Mouse (Mus musculus): ENCODE data around the gene Depp1.
A peak's percentile ranks its signal among the peaks of the same experiment; 100 is the strongest.

The Depp1 gene

DNA sequence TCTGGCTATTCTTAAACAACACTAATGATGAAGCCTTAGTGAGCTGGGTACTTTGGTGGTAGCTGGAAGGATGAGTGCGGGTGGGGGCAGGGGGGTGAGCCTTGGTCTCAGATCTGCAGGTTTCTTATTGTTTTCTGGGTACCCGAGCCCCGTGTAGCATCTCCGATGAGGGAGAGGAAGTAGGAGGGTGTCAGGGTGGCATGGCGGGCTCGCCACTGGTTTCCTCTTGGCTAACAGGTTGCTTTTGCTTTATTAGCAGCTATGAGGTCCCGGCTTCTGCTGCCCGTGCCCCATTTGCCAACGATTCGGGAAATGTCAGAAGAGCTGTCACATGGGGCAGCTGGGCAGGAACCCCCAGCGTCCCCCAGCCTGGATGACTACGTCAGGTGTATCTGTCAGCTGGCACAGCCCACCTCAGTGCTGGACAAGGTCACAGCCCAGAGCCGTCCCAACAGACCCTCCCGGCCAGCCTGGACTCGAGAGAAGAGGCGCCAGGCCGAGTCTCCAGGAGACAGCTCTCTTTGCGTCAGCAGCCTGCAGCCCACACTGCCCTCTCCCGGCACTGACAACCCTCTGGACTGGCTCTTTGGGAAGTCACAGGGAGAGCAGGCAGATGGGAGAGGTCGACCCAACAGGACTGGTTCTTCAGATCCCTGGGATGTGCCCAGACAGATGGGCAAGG is 1.2 kb downstream of the Depp1 start:
- DNase-seq: no peak

DNA sequence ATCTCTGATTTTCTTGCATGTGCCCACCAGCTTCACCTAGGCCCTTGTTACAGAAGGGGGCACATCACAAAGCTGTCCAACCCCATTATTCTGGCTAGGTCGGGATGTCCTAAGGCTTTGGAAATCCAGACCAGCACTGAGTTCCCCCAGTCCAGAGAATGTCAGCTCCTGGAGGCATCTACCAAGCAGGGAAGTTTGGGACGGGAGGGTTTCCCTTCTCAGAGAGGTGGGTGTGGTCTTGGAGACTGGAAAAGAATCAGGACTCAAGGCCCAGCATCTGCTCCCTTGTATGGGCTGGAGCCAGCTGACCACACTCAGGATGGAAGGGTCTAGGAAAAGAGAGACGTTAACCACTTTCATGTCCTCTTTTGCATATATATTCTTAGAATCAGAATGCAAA is 2.8 kb downstream of the Depp1 start:
- no peak for DNase-seq

DNA sequence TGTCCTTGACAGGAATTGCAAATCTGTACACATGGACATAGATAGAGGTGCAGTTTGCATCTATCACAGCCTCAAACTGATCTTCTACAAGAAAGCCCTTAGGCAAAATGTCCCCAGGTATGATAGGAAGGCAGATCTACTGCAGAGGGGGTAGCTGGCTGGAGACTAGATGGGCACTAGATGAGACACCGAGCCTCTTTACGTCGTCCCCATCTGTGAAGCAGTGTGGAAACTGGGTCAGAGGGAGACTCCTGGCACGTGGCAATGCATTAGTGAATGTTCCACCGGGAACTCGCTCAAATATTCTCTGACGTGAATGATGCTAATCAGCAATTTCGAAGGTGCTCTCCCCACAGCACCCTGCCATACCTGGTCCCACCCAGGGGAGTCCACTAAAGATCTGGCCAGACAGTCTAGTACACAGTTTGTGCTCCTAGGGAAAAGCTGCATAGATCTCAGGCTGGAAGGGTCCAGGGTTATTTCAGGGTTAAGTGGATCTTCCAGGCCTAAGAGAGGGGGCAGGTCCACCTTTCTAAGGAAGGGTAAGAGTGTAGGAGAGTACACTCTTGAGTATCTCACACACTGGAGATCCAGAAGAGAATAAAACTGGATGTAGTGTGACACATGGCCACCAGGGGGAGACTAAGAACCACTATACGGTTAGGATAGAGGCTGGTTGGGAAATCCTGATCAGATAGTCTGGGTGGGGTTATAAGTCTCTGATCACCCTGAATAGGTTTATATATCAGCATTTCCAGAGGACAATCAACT is 3.5 kb downstream of the Depp1 start:
- DNase-seq: peak; percentile 18

DNA sequence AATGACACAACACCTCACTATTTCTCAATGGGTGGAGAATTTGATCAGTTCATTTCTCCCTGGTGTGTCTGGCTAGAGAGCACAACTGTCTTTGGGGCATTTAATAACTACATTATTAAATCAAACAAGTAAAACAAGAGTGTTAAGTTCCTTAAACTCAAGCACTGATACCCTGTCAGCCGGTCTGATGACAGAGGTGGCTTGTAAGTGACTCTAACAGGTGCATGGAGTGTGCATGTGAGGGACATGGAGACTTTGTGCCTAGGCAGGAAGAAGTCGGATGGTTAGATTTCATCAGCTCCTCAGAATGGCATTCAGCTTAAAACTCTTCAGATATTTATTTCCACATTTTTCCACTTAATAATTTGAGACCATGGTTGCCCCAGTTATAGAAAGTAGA is 13.0 kb downstream of the Depp1 start:
- DNase-seq: no peak

DNA sequence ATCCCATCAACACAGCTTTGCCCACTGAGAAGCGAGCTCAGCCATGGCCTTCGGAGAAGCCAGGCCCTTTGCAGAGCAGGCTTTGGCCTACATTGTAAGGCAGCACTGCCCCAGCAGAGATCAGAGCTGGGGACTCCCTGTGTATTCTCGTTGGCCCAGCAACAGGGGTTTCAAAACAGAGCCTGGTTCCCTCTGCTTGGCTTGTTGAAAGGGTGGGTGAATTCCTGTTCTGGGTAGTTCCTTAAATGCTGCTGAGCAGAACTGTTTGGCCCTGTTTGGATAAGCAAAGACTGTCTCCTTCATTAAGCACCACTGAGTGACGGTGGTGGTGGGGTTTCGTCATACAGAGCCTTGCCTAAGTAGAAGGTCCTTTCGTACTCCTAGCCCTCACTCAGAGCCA is 13.6 kb downstream of the Depp1 start:
- DNase-seq: no peak

DNA sequence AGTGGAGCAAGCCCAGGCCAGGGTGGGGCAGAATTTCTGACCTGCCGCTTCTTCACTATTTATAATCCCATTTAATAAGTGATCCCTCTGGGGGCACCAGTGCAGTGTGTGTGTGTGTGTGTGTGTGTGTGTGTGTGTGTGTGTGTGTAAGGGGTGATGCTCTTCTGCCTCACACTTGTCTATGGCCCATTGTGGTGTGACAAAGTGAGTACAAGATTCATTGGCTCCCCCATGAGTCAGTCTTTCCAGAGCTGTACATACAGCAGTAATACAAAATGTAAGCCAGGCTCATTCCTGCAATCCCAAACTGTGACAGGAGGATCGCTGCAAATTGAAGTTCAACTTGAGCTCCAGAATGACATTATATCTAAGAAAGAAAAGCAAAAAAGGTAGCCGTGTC is 14.4 kb downstream of the Depp1 start:
- DNase-seq: no peak

DNA sequence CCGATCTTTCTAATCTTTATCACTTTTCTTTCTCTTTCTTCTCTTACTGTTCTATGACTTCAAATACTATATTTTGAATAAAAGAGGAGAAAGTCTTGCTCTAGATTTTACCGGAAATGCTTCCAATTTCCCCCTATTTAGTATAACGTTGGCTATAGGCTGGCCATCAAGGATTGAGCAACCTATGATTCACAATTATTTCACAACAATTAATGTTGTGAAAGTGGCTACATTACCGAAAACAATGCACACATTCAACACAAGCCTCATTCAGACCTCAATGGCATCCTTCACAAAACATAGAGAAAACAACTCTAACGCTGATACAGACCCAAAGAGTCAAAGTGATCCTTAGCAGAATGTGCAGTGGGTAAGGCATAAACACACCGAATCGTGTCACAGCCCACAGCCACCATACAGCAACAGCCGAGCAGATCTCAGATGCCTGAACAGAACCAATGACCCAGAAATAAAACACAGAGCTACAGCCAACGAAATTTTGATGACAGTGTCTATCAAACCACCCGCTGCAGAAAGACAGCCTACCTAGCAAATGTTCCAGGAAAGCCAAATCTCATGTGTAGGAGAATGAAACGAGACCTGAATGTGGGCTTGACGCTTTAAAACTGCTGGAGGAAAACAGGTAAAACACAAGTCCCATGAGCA is 15.8 kb downstream of the Depp1 start:
- no peak for DNase-seq

DNA sequence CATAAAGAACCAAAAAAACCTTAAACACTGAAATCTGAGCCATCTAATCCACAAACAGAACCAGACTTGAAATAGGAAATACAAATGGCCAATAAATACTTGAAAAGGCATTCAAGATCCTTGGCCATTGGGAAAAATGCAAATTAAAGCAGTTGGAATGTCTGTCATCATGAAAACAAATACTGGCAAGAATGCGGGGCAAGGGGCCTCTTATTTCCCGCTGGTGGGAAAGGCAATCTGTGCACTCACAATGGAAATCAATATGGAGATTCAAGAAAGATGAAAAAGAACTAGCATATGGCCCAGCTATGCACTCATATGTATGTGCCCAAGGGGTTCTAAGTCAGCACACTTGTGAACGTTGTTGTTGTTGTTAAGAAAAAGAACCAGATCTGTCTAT is 16.5 kb downstream of the Depp1 start:
- no peak for DNase-seq

DNA sequence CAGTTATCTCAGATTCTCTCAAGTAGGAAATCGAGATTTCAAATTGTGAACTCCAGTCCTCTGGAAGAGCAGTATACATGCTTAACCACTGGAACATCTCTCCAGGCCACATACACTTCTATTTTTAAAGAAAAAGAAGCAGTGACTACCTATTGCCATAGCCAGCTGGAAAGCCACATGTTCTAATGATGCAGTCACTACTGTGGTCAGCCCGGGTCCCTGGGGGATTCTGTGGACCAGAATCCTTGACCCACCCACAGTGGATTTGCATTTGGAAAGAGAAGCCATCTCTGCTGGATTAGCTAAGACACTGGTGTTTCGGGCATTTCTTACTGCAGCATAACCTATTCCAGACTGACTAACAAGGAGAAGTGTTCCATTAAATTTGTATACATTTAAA is 17.0 kb downstream of the Depp1 start:
- no peak for DNase-seq

DNA sequence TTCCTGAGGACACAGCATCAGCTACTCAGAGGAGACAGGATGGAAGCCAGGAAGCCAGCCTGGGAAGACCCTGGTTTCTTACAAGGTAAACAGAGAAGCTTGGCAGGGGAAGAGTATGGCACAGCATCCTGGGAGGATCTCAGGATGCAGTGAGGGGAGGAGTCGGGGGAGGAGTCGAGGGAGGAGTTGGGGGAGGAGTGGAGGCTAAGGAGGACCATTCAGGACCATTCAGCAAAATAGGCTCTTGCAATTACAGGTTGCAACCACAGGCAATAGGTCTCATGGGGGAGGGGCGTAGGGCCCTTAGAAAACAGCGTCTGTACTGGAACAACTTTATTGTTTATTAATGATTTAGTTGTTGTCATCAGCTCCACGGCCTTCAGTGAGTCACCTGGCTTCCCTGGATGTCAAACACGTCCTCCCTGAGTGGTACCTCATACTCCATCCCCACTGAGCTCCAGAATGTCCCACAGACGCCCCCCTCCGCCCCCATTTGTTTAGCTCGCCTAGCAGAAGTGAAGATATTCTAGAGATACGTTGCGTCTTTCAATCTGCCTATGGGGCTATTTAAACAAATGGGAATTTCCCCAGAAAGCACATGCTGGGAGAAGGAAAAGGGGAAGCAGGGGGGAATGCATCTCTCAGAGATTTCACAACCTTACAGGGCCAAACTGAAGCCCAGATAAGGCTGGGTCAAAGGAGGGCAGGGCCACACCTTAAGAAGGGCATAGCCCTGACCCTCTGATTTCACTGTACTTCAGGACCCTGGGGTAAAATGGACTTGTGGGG is 18.5 kb downstream of the Depp1 start:
- no peak for DNase-seq

DNA sequence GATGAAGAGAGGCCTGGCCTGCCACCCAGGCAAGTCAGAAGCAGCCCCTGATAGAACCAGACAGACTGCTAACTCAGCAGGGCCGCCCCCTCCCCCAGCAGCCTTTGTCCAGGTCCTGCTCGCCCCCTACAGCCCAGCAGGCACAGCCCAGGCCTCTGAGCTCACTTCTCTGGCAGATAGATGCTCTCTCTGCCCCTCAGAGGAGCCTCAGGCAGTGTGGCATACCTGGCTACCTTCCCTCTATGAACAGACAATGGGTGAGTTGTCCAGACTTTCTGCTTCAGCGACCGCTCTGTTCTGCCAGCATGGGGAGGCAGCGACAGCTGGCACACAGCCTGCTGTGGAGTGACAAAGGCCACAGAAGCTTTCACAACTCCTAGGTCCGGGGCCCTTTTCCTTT is 19.7 kb downstream of the Depp1 start:
- no peak for DNase-seq

DNA sequence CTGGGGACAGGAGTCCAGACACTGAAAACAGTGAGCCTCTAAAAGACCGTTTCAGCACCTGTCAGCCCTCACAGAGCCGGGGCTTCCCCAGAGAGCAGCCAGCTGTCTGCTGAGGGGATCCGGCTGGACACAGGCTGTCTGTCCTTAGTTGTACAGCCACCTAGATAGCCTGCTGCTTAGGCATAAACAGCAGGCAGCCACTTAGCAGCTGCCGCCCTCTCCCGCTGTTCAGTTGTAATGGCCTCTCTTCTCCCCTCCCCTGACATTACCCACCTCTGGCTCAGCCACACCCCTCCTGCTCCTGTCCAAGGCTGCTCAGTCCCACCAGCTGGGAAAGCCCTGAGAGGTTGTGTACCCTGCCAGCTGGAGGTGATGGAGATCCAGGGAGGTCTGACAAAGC is 20.6 kb downstream of the Depp1 start:
- no peak for DNase-seq

DNA sequence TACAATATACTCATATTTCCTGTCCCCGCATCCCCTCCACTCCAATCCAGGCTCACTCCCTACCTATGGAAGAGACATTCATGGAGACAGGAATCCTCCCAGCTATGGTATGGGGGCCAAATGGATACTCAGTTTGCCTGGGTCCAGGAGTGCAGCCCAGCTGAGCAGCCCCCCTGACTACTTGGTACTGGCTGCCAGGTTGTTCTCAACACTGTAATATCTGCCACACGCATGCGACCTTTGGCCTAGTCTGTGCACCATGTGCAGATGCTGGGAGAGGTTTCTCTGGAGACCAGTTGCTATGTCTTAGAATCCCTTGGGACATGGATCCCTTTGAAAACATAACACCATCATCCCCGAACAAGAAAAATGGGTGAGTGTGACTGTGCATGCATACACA is 21.4 kb downstream of the Depp1 start:
- no peak for DNase-seq

DNA sequence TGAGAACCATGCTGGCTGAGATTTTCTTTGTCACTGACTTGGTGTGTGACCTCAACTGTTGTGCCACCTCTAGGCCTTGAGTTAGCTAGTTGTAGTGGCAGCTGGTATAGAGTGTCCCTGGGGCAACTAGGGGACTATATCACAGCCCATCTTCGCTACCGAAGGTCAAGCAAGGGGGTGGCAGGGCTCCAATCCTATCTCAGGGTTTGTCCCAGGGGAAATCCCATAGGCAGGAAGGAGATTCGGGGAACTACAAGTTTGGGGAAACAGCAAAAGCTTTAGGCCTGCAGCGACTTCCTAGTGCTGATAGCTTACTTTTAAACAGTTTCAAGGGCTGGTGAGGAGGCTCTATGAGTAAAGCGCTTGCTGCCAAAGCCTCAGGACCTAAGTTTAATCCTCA is 21.9 kb downstream of the Depp1 start:
- no peak for DNase-seq

DNA sequence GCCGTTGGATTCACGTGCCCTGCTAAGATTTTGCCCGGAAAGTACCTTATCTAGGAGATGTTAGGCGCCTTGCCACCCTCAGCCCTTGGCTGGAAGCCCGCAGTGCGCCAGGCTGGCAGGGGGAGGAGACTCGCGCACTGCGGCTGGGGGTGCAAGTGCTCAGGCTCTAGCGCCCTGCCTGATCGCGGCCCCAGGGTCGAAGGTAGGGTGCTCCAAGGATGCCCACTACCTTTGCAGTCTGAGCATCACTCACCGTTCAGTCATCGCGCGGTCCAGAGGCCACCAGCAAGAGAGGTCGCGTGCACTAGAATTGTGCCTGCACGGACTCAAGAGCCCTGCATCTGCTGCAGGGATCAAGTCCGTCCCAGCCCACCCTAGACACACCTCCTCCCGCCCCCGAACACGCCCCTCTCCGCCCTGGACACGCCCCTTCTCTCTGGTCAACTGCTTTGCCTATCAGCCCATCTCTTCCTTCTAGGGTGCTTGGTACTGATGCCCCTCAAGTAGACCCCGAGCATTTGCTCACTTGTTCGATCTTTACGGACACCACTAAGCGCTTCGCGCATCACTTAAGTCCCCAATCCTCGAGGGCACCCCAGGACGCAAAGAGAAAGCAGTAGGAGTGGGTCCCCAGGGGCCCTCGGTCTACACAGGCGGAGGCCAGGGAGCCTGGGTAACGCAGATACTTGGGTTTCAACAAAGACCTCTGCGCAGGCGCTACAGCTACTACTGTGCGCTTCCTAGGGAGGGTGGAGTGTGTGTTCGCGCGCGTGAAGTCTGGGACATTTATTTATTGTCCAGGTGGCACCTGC is 23.3 kb downstream of the Depp1 start, which contains the start of gene Rassf4:
Rassf4 (minus strand) TSS at position 482 of the 812 bp plus-strand sequence.
- peak; percentile 36 for DNase-seq

DNA sequence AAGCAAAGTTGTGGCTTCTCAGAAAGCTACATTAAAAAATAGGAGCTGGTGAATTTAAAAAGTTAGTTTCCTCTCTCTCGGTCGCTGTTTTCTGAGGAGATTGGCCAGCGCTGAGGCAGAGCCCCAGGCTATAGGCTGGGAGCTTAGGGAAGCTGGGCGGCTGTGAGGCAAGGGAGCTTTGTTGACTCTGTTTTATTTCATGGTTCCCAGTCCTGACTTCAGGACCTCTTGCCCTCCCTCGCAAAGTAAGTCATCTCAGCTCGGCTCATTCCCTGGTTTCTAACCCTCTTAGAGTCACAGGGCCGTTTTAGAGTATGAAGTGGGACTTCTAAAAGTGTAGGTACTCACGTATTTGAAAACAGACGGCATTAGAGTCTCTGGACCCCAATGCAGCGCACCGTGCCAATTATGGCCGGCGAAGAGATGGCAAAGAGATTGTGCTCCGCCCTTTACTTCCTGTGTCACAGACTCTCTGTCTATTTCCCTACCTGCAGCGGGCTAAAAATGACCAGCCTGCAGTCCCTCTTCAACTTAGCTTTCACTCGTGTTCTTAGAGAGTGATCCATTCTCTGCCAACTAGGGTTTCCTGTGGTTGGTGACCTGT is 24.0 kb downstream of the Depp1 start:
- DNase-seq: no peak

DNA sequence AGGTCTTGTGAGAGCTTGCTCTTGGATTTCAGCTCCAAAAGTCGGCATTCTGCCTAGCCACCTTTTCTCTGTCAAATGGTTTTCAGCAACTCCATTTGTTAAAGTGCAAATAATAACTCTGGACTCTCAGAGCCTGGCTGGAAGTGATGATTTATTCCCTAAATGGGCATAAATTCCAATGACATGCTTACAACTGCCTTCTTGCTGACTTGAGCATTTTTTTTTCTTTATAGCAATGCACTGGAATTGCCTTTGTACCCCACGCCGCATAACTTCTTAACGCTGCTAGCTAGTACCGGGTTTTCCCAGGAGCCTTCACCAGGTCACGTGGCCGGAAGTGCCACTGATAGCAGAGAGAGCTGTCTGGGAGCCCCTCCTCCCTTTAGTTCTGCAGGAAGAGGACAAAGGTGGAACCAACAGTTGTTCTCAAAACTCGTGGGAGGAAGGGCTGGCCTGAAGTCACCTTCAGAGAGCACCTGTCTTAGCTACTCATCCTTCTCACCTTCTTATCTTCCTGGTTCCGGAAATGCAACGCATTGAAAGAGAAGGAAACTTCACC is 26.0 kb downstream of the Depp1 start:
- no peak for DNase-seq

DNA sequence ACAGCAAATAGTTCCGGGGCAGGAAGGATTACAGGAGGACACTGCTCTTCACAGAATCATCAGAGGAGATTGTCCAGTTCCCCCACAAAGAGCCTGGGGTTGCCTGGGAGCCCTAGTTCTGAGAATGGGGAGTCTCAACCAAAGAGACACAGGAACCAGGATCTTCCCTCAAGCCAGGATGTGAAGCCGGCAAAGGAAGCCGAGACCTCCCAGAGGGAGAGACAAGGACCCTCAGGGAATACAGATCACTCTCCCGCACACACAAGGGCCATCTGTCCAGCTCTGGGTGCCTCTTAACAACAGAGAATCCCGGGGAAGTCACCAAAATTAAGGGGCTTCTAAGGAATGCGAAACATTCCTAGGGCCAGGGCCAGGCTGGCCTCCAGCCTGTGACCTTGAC is 26.9 kb downstream of the Depp1 start:
- DNase-seq: no peak

DNA sequence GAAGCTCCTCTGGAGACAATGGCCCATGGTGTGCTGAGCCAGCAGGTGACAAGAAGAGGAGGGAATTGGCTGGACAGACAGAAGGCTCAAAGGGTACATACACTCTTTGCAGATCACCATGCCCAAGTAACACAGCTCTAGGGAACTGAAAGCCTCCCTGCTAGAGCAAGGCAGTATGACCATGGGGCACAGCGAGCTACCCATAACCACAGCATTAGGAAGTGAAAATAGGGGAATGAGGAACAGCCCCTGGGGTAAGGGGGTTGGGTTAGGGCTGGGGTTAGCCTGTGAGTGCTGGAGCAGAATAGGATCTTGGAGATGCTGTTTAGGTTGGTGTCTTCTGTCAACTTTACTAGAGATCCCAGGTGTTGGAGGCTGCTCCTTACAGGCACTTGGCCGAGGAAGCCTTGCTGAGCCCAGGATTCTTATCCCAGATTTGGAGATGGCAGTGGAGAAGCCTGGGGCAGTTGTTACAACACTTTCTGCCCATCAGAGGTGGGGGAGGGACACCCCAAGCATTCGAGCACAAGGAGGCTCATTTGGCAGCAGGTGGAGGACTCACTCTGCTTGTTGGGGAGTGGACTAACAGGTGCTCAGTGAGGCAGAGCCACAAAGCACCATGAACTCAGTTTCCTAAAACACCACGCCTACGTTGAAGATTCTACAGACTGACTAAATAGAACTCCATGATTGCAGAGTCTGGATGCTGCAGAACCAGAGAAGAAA is 29.3 kb downstream of the Depp1 start:
- no peak for DNase-seq

DNA sequence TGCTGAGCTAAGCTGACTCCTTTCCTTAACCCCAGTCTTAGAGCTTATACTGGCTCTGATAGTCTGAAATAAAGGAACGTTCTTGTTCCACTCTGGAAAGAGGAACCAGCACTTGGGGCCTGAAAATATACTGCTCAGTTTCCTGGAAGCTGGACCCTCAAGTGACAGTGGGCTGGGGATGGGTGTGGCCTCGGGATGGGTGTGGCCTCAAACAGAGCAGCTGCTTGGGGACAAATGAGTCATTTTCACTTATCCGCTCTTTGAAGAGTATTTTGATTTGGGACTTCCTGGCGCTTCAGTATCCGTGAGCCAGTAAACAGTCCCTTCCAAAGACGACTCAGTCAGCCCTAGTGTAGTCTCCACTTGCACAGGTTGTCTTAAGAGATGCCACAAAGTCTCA is 31.9 kb downstream of the Depp1 start:
- no peak for DNase-seq

DNA sequence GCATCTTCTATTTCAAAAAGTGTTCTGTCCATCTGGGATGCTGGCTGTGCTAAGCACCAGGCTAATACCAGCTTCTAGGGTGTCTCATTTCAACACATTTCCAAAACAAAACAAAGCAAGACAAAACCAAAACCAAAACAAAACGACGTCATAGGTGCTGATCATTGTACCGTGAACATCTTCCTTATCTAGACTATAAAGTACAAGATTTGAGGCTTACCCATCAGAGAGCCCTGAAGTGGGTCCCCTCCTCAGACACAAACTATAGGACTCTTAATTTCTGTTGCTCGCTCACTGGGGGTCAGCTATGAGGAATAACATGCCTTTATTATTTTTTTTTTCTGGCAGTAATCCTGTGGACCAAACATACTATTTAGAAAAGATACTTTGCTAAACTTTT is 43.2 kb downstream of the Depp1 start:
- no peak for DNase-seq

Measured in cerebellum, adult 11 months (tissue).